Mouse (Mus musculus) forebrain, embryonic 11.5 days (tissue): ENCODE results near the gene Iffo1. TPM values are rescaled to one million over a fixed set of nuclear protein-coding genes. Genes with fewer than 3 reads are reported as not detected.

Source experiments
- ATAC-seq: fragments of 200-750 bp; cut with Nextera tagmentation; replicated peaks from 2 replicates; pipeline ENCODE4 v1.8.0; 2017; ENCODE audit warnings: moderate TSS enrichment; ENCODE audit not compliant: low FRiP score
- DNase-seq: peaks from one replicate; pipeline ENCODE4 v3.0.0-alpha.2; 2017; ENCODE audit warnings: low spot score
- H3K27ac ChIP-seq: fragments of 300-500 bp; sonication (generic); 2 replicates; pipeline ENCODE4 v1.5.1; 2014; ENCODE audit warnings: low read depth, low read length
- H3K27me3 ChIP-seq: fragments of 300-500 bp; sonication (generic); 2 replicates; pipeline ENCODE4 v1.6.1; 2014; ENCODE audit warnings: mild to moderate bottlenecking, low read length, mixed read lengths; ENCODE audit not compliant: control insufficient read depth, insufficient read depth
- H3K36me3 ChIP-seq: fragments of 300-500 bp; sonication (generic); 2 replicates; pipeline ENCODE4 v1.6.1; 2014; ENCODE audit warnings: mild to moderate bottlenecking, low read length, moderate library complexity, mixed read lengths; ENCODE audit not compliant: control insufficient read depth, insufficient read depth
- H3K4me1 ChIP-seq: fragments of 300-500 bp; sonication (generic); replicated peaks from 2 replicates; pipeline ENCODE4 v1.6.1; 2014; ENCODE audit warnings: low read length, mixed read lengths; ENCODE audit not compliant: control insufficient read depth, insufficient read depth
- H3K4me2 ChIP-seq: fragments of 300-500 bp; sonication (generic); 2 replicates; pipeline ENCODE4 v1.6.1; 2014; ENCODE audit warnings: low read depth, mild to moderate bottlenecking, low read length, moderate library complexity, mixed read lengths; ENCODE audit not compliant: severe bottlenecking
- H3K4me3 ChIP-seq: fragments of 300-500 bp; sonication (generic); 2 replicates; pipeline ENCODE4 v1.5.1; 2014; ENCODE audit warnings: low read depth, low read length
- H3K9ac ChIP-seq: fragments of 300-500 bp; sonication (generic); 2 replicates; pipeline ENCODE4 v1.6.1; 2014; ENCODE audit warnings: low read length
- H3K9me3 ChIP-seq: fragments of 300-500 bp; sonication (generic); 2 replicates; pipeline ENCODE4 v1.6.1; 2016; ENCODE audit warnings: low read length, mixed read lengths; ENCODE audit not compliant: control insufficient read depth
- WGBS: fragments of 180-500 bp; shearing (Covaris S2); extraction: QIAGEN DNeasy Blood & Tissue Kit; methylation state at CpG from one replicate; pipeline ENCODE4 v1.1.7; 2014; 5-methylcytosine and 5-hydroxymethylcytosine counted together
- polyA plus RNA-seq: library from polyadenylated mRNA; unstranded; fragments of >200 nt; fragmentation: Nextera tagmentation; extraction: Ambion mirVana; gene quantifications from 2 replicates; pipeline ENCODE4 v1.2.1, GENCODE M21; 2014

Gene Iffo1
- polyA plus RNA-seq, result 10.5 and 12.3 TPM in 2 replicates

DNA sequence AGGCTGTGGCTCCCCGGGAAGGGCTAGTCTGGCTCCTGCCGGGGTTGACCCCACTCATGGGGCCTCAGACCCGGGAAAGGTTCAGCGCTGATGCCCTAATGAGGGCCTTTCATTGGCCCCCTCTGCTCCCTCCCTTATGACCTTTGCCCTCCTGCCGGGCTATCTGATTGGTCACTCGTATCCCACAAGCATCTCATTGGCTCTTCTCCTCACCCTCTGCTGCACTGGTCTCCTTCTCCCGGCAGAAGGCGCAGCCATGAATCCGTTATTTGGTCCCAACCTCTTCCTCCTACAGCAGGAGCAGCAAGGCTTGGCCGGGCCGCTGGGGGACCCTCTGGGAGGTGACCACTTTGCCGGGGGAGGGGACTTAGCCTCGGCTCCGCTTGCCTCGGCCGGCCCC, at the start of gene Iffo1:
Gene Iffo1 (plus strand): TSS at position 241 of the 400 bp plus-strand sequence.
- DNase-seq (peak; percentile 92), ATAC-seq (peak; percentile 96)
- Histone ChIP-seq H3K4me3 (peak within 1 kb of the TSS; percentile 73), H3K27me3 (no peaks in the 10 kb centered on the region), H3K36me3 (peaks cover 14% of the 10 kb centered on the region; the same call in 1 of the 2 replicates), H3K9ac (peak within 1 kb of the TSS; percentile 87), H3K4me1 (peaks cover 12% of the 10 kb centered on the region), H3K27ac (peak within 1 kb of the TSS; percentile 90), H3K9me3 (no peaks in the 10 kb centered on the region), H3K4me2 (peak within 1 kb of the TSS; percentile 75)
- WGBS, result under 1% methylated on average over 16 of the region's 16 CpGs

- ATAC-seq (peak; percentile 77), DNase-seq (peak; percentile 98)
- Histone ChIP-seq H3K4me3 (peak within 1 kb of the TSS; percentile 98), H3K27me3 (no peaks in the 10 kb centered on the region), H3K4me2 (peak within 1 kb of the TSS; percentile 97), H3K27ac (peak within 1 kb of the TSS; percentile 96), H3K36me3 (peaks cover 5% of the 10 kb centered on the region; the same call in 1 of the 2 replicates), H3K9me3 (no peaks in the 10 kb centered on the region), H3K4me1 (peaks cover 29% of the 10 kb centered on the region), H3K9ac (peak within 1 kb of the TSS; percentile 95)
- 4% methylated on average over 39 of the region's 45 CpGs for WGBS
Measured at GRCm38 (mm10) chr6:125095391-125096278, 49.4 kb upstream of the Iffo1 start, which contains the start of gene Chd4. Gene Chd4, plus strand, starts transcription at chr6:125095981.

- under 1% methylated on average over 27 of the region's 32 CpGs for WGBS
- Histone ChIP-seq H3K27me3 (no peaks in the 10 kb centered on the region), H3K4me2 (peak overlapping the region; percentile 97), H3K4me1 (peaks cover 26% of the 10 kb centered on the region), H3K36me3 (peaks cover 9% of the 10 kb centered on the region; the same call in 1 of the 2 replicates), H3K9ac (peak overlapping the region; percentile 95), H3K4me3 (peak overlapping the region; percentile 98), H3K9me3 (no peaks in the 10 kb centered on the region), H3K27ac (peak overlapping the region; percentile 96)
- ATAC-seq (no peak), DNase-seq (no peak)
Measured at GRCm38 (mm10) chr6:125096279-125096596, 48.8 kb upstream of the Iffo1 start.

GRCm38 (mm10) chr6:125096597-125097345, 48.3 kb upstream of the Iffo1 start:
- Histone ChIP-seq H3K4me3 (peak overlapping the region; percentile 98), H3K9ac (peak overlapping the region; percentile 95), H3K4me1 (peaks cover 26% of the 10 kb centered on the region), H3K9me3 (no peaks in the 10 kb centered on the region), H3K4me2 (peak overlapping the region; percentile 97), H3K27ac (peak overlapping the region; percentile 96), H3K36me3 (peaks cover 14% of the 10 kb centered on the region), H3K27me3 (no peaks in the 10 kb centered on the region)
- WGBS, result 1% methylated on average over 39 of the region's 44 CpGs
- peak; percentile 79 for DNase-seq
- peak; percentile 45 for ATAC-seq

DNA sequence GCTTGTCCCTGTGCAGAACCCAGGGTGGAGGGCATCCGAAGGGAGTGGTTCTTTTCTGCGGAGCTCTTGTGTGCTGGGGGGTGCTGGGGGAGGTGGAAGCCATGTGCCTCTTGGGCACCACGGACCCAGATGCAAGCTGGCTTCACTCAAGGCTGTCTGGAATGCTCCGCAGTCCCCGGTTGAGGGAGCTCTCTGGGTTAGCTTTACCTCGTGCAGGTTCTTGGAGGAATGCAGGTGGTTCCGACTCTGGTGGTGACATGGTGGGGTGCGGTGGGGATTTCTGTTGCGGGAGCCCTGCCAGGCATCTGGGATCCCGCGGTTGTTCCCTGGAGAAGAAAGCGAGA, 47.7 kb upstream of the Iffo1 start:
- no peaks in the 10 kb centered on the region for H3K27me3 ChIP-seq
- peak overlapping the region; percentile 95 for H3K9ac ChIP-seq
- H3K4me1 ChIP-seq, result peaks cover 26% of the 10 kb centered on the region
- H3K27ac ChIP-seq, result no peak overlapping the region; the same call in 1 of the 2 replicates
- no peak for ATAC-seq
- H3K36me3 ChIP-seq, result peaks cover 17% of the 10 kb centered on the region
- no peaks in the 10 kb centered on the region for H3K9me3 ChIP-seq
- peak overlapping the region; percentile 97 for H3K4me2 ChIP-seq
- DNase-seq, result no peak
- H3K4me3 ChIP-seq, result peak overlapping the region; percentile 98
- under 1% methylated on average over 12 of the region's 12 CpGs for WGBS

GRCm38 (mm10) chr6:125097951-125098350, 47.1 kb upstream of the Iffo1 start:
- no peaks in the 10 kb centered on the region for H3K9me3 ChIP-seq
- 73% methylated on average over 8 of the region's 8 CpGs for WGBS
- peak overlapping the region; percentile 97 for H3K4me2 ChIP-seq
- ATAC-seq (no peak), DNase-seq (no peak)
- peak overlapping the region; percentile 95 for H3K9ac ChIP-seq
- no peak overlapping the region for H3K27ac ChIP-seq
- peaks cover 26% of the 10 kb centered on the region for H3K4me1 ChIP-seq
- H3K27me3 ChIP-seq, result no peaks in the 10 kb centered on the region
- H3K36me3 ChIP-seq, result peaks cover 24% of the 10 kb centered on the region
- peak overlapping the region; percentile 98 for H3K4me3 ChIP-seq

- DNase-seq, result no peak
- Histone ChIP-seq H3K27ac (no peak overlapping the region; the same call in 1 of the 2 replicates), H3K4me3 (peak overlapping the region; percentile 98), H3K9ac (peak overlapping the region; percentile 95), H3K36me3 (peaks cover 26% of the 10 kb centered on the region), H3K4me2 (peak overlapping the region; percentile 97), H3K27me3 (no peaks in the 10 kb centered on the region), H3K9me3 (no peaks in the 10 kb centered on the region), H3K4me1 (peaks cover 26% of the 10 kb centered on the region)
- 70% methylated on average over 3 of the region's 3 CpGs for WGBS
- no peak for ATAC-seq
Measured at GRCm38 (mm10) chr6:125098513-125098912, 46.5 kb upstream of the Iffo1 start.

GRCm38 (mm10) chr6:125099421-125099971, 45.5 kb upstream of the Iffo1 start:
- Histone ChIP-seq H3K9me3 (no peaks in the 10 kb centered on the region), H3K4me1 (peaks cover 26% of the 10 kb centered on the region), H3K4me3 (peak overlapping the region; percentile 11; the same call in 1 of the 2 replicates), H3K36me3 (peaks cover 32% of the 10 kb centered on the region), H3K27ac (peak overlapping the region; percentile 70), H3K27me3 (no peaks in the 10 kb centered on the region), H3K9ac (peak overlapping the region; percentile 37; the same call in 1 of the 2 replicates), H3K4me2 (peak overlapping the region; percentile 97)
- peak; percentile 63 for DNase-seq
- ATAC-seq, result no peak
- WGBS, result 60% methylated on average over 5 of the region's 5 CpGs
